Mouse (Mus musculus): ENCODE data around the gene Dzip1l. TPM values are rescaled to one million over a fixed set of nuclear protein-coding genes. Genes with fewer than 3 reads are reported as not detected.
"Not testable (repeated sequence)": the region's sequence is repeated elsewhere in the genome, so short reads cannot be mapped to it uniquely, and the experiment has no call there.

The Dzip1l gene
- 0.54 and 0.71 TPM in 2 replicates for polyA plus RNA-seq (2015; fragmentation: Nextera tagmentation; extraction: Ambion mirVana)

- Histone ChIP-seq H3K27me3 (ENCODE audit: control insufficient read depth, insufficient read depth, low read depth, low read length) (peaks cover 13% of the 10 kb centered on the region), H3K4me1 (ENCODE audit: control insufficient read depth, low read depth, low read length) (no peaks in the 10 kb centered on the region), H3K9me3 (replicated peaks; ENCODE audit: control insufficient read depth, low read length) (no peaks in the 10 kb centered on the region), H3K9ac (ENCODE audit: low read depth, low read length) (no peak within 1 kb of the TSS), H3K4me2 (ENCODE audit: low read depth, low read length) (peak within 1 kb of the TSS; percentile 57), H3K36me3 (ENCODE audit: control insufficient read depth, insufficient read depth) (no peaks in the 10 kb centered on the region), H3K27ac (ENCODE audit: low read length) (no peak within 1 kb of the TSS), H3K4me3 (ENCODE audit: low read depth, low read length) (peak within 1 kb of the TSS; percentile 45)
- ATAC-seq (ENCODE audit: low read depth) = peak; percentile 47
- 3% methylated on average over 44 of the region's 44 CpGs for WGBS (ENCODE audit: insufficient replicate concordance)
These were observed at the start of gene Dzip1l for GRCm38 (mm10) chr9:99629281-99630011. TSS of gene Dzip1l (plus strand) at chr9:99629496.

- Histone ChIP-seq H3K9ac (ENCODE audit: low read depth, low read length) (no peak overlapping the region), H3K27me3 (ENCODE audit: control insufficient read depth, insufficient read depth, low read depth, low read length) (no peaks in the 10 kb centered on the region), H3K4me1 (ENCODE audit: control insufficient read depth, low read depth, low read length) (peaks cover 7% of the 10 kb centered on the region), H3K4me3 (ENCODE audit: low read depth, low read length) (no peak overlapping the region), H3K36me3 (ENCODE audit: control insufficient read depth, insufficient read depth) (peaks cover 28% of the 10 kb centered on the region), H3K9me3 (replicated peaks; ENCODE audit: control insufficient read depth, low read length) (no peaks in the 10 kb centered on the region), H3K4me2 (ENCODE audit: low read depth, low read length) (no peak overlapping the region), H3K27ac (ENCODE audit: low read length) (no peak overlapping the region)
- no peak for ATAC-seq (ENCODE audit: low read depth)
- 47% methylated on average over 2 of the region's 2 CpGs for WGBS (ENCODE audit: insufficient replicate concordance)
These were observed 48.6 kb upstream of the Dzip1l start for GRCm38 (mm10) chr9:99580655-99581054.

- no peaks in the 10 kb centered on the region for H3K9me3 ChIP-seq (replicated peaks; ENCODE audit: control insufficient read depth, low read length)
- H3K9ac ChIP-seq (ENCODE audit: low read depth, low read length) = no peak overlapping the region
- H3K4me3 ChIP-seq (ENCODE audit: low read depth, low read length) = no peak overlapping the region
- H3K4me2 ChIP-seq (ENCODE audit: low read depth, low read length) = no peak overlapping the region
- peaks cover 15% of the 10 kb centered on the region for H3K36me3 ChIP-seq (ENCODE audit: control insufficient read depth, insufficient read depth)
- H3K27me3 ChIP-seq (ENCODE audit: control insufficient read depth, insufficient read depth, low read depth, low read length) = no peaks in the 10 kb centered on the region
- no peaks in the 10 kb centered on the region for H3K4me1 ChIP-seq (ENCODE audit: control insufficient read depth, low read depth, low read length)
- ATAC-seq (ENCODE audit: low read depth) = no peak
- WGBS (ENCODE audit: insufficient replicate concordance) = 22% methylated on average over 8 of the region's 8 CpGs
- H3K27ac ChIP-seq (ENCODE audit: low read length) = no peak overlapping the region
These were observed 41.6 kb upstream of the Dzip1l start for GRCm38 (mm10) chr9:99587505-99588202.

- no peaks in the 10 kb centered on the region for H3K27me3 ChIP-seq (ENCODE audit: control insufficient read depth, insufficient read depth, low read depth, low read length)
- no peak for ATAC-seq (ENCODE audit: low read depth)
- no peak overlapping the region for H3K9ac ChIP-seq (ENCODE audit: low read depth, low read length)
- no peaks in the 10 kb centered on the region for H3K9me3 ChIP-seq (replicated peaks; ENCODE audit: control insufficient read depth, low read length)
- H3K4me1 ChIP-seq (ENCODE audit: control insufficient read depth, low read depth, low read length) = no peaks in the 10 kb centered on the region
- no peak overlapping the region for H3K4me2 ChIP-seq (ENCODE audit: low read depth, low read length)
- no peak overlapping the region for H3K27ac ChIP-seq (ENCODE audit: low read length)
- 41% methylated on average over 8 of the region's 8 CpGs for WGBS (ENCODE audit: insufficient replicate concordance)
- H3K4me3 ChIP-seq (ENCODE audit: low read depth, low read length) = no peak overlapping the region
- no peaks in the 10 kb centered on the region for H3K36me3 ChIP-seq (ENCODE audit: control insufficient read depth, insufficient read depth)
These were observed 38.2 kb upstream of the Dzip1l start for GRCm38 (mm10) chr9:99591144-99591543.

GRCm38 (mm10) chr9:99599127-99599526 is 30.2 kb upstream of the Dzip1l start:
- not testable (repeated sequence) for H3K27ac ChIP-seq (ENCODE audit: low read length); H3K9me3 ChIP-seq (replicated peaks; ENCODE audit: control insufficient read depth, low read length); H3K9ac ChIP-seq (ENCODE audit: low read depth, low read length); H3K4me2 ChIP-seq (ENCODE audit: low read depth, low read length); ATAC-seq (ENCODE audit: low read depth); H3K36me3 ChIP-seq (ENCODE audit: control insufficient read depth, insufficient read depth); H3K4me1 ChIP-seq (ENCODE audit: control insufficient read depth, low read depth, low read length); H3K27me3 ChIP-seq (ENCODE audit: control insufficient read depth, insufficient read depth, low read depth, low read length); H3K4me3 ChIP-seq (ENCODE audit: low read depth, low read length)
- 67% methylated on average over 6 of the region's 6 CpGs for WGBS (ENCODE audit: insufficient replicate concordance)

- H3K4me1 ChIP-seq (ENCODE audit: control insufficient read depth, low read depth, low read length) = no peaks in the 10 kb centered on the region
- H3K27me3 ChIP-seq (ENCODE audit: control insufficient read depth, insufficient read depth, low read depth, low read length) = no peaks in the 10 kb centered on the region; the same call in 1 of the 2 replicates
- no peak for ATAC-seq (ENCODE audit: low read depth)
- no peaks in the 10 kb centered on the region for H3K9me3 ChIP-seq (replicated peaks; ENCODE audit: control insufficient read depth, low read length)
- no peak overlapping the region for H3K4me3 ChIP-seq (ENCODE audit: low read depth, low read length)
- H3K4me2 ChIP-seq (ENCODE audit: low read depth, low read length) = no peak overlapping the region
- no peak overlapping the region for H3K9ac ChIP-seq (ENCODE audit: low read depth, low read length)
- WGBS (ENCODE audit: insufficient replicate concordance) = 47% methylated on average over 2 of the region's 2 CpGs
- H3K27ac ChIP-seq (ENCODE audit: low read length) = no peak overlapping the region
- no peaks in the 10 kb centered on the region for H3K36me3 ChIP-seq (ENCODE audit: control insufficient read depth, insufficient read depth)
These were observed 25.7 kb upstream of the Dzip1l start for GRCm38 (mm10) chr9:99603566-99603965.

- Histone ChIP-seq H3K36me3 (ENCODE audit: control insufficient read depth, insufficient read depth) (no peaks in the 10 kb centered on the region), H3K9ac (ENCODE audit: low read depth, low read length) (no peak within 1 kb of the TSS), H3K9me3 (replicated peaks; ENCODE audit: control insufficient read depth, low read length) (no peaks in the 10 kb centered on the region), H3K4me2 (ENCODE audit: low read depth, low read length) (no peak within 1 kb of the TSS), H3K27me3 (ENCODE audit: control insufficient read depth, insufficient read depth, low read depth, low read length) (no peaks in the 10 kb centered on the region), H3K4me1 (ENCODE audit: control insufficient read depth, low read depth, low read length) (no peaks in the 10 kb centered on the region), H3K4me3 (ENCODE audit: low read depth, low read length) (no peak within 1 kb of the TSS), H3K27ac (ENCODE audit: low read length) (no peak within 1 kb of the TSS)
- no peak for ATAC-seq (ENCODE audit: low read depth)
- WGBS (ENCODE audit: insufficient replicate concordance) = 16% methylated on average over 2 of the region's 2 CpGs
These were observed 17.1 kb upstream of the Dzip1l start, which contains the start of gene A4gnt for GRCm38 (mm10) chr9:99612202-99612601. TSS of gene A4gnt (plus strand) at chr9:99612502.

GRCm38 (mm10) chr9:99619688-99620087 is 9.6 kb upstream of the Dzip1l start:
- Histone ChIP-seq H3K27me3 (ENCODE audit: control insufficient read depth, insufficient read depth, low read depth, low read length) (no peaks in the 10 kb centered on the region), H3K9ac (ENCODE audit: low read depth, low read length) (no peak overlapping the region), H3K4me1 (ENCODE audit: control insufficient read depth, low read depth, low read length) (no peaks in the 10 kb centered on the region), H3K27ac (ENCODE audit: low read length) (no peak overlapping the region), H3K4me2 (ENCODE audit: low read depth, low read length) (no peak overlapping the region), H3K36me3 (ENCODE audit: control insufficient read depth, insufficient read depth) (no peaks in the 10 kb centered on the region), H3K4me3 (ENCODE audit: low read depth, low read length) (no peak overlapping the region), H3K9me3 (replicated peaks; ENCODE audit: control insufficient read depth, low read length) (no peaks in the 10 kb centered on the region)
- no peak for ATAC-seq (ENCODE audit: low read depth)
- WGBS (ENCODE audit: insufficient replicate concordance) = 85% methylated on average over 7 of the region's 8 CpGs

- Histone ChIP-seq H3K27ac (ENCODE audit: low read length) (no peak overlapping the region), H3K4me3 (ENCODE audit: low read depth, low read length) (no peak overlapping the region), H3K4me1 (ENCODE audit: control insufficient read depth, low read depth, low read length) (no peaks in the 10 kb centered on the region), H3K4me2 (ENCODE audit: low read depth, low read length) (no peak overlapping the region), H3K36me3 (ENCODE audit: control insufficient read depth, insufficient read depth) (no peaks in the 10 kb centered on the region), H3K27me3 (ENCODE audit: control insufficient read depth, insufficient read depth, low read depth, low read length) (no peaks in the 10 kb centered on the region), H3K9me3 (replicated peaks; ENCODE audit: control insufficient read depth, low read length) (no peaks in the 10 kb centered on the region), H3K9ac (ENCODE audit: low read depth, low read length) (no peak overlapping the region)
- WGBS (ENCODE audit: insufficient replicate concordance) = 72% methylated on average over 11 of the region's 11 CpGs
- no peak for ATAC-seq (ENCODE audit: low read depth)
These were observed 9.1 kb upstream of the Dzip1l start for GRCm38 (mm10) chr9:99620196-99620595.
